Mouse (Mus musculus) MEL (cell line): ENCODE data around the gene Tlx3.

Experiments used
- CTCF ChIP-seq, 3 experiments: IDR thresholded peaks in 2 of 3; conservative IDR thresholded peaks in 1 of 3; 2 replicates each; pipeline ENCODE4 v1.5.1; 2011 to 2012; ENCODE audit warnings: low read length in 3 of 3, low read depth in 2 of 3, mild to moderate bottlenecking in 2 of 3, improper control_type of control experiment in 1 of 3, inconsistent platforms in 1 of 3, mixed read lengths in 1 of 3, moderate library complexity in 1 of 3; ENCODE audit not compliant: control insufficient read depth in 1 of 3, insufficient read depth in 1 of 3, poor library complexity in 1 of 3, severe bottlenecking in 1 of 3
- E2F4 ChIP-seq: IDR thresholded peaks from 2 replicates; pipeline ENCODE4 v1.6.1; 2011; ENCODE audit warnings: low read depth, low read length, improper control_type of control experiment, borderline replicate concordance
- ELF1 ChIP-seq: IDR thresholded peaks from 2 replicates; pipeline ENCODE4 v1.6.1; 2014; ENCODE audit warnings: low read depth, mild to moderate bottlenecking, inconsistent platforms, low read length, improper control_type of control experiment, moderate library complexity
- NRF1 ChIP-seq: IDR thresholded peaks from 2 replicates; pipeline ENCODE4 v1.6.1; 2014; ENCODE audit warnings: low read depth, mild to moderate bottlenecking, inconsistent platforms, low read length, improper control_type of control experiment, moderate library complexity; ENCODE audit not compliant: poor library complexity, insufficient read depth, severe bottlenecking
- POLR2A ChIP-seq, 2 experiments: IDR thresholded peaks; 2 replicates each; pipeline ENCODE4 v1.6.1; 2011 to 2012; ENCODE audit warnings: low read length in 2 of 2, mild to moderate bottlenecking in 2 of 2, control low read depth in 1 of 2, improper control_type of control experiment in 1 of 2, low read depth in 1 of 2, moderate library complexity in 1 of 2; ENCODE audit not compliant: control insufficient read depth in 1 of 2, insufficient read depth in 1 of 2, poor library complexity in 1 of 2
- POLR2AphosphoS2 ChIP-seq: IDR thresholded peaks from 2 replicates; pipeline ENCODE4 v1.6.1; 2011; ENCODE audit warnings: low read length, improper control_type of control experiment
- TAL1 ChIP-seq: IDR thresholded peaks from 2 replicates; pipeline ENCODE4 v1.6.1; 2012; ENCODE audit warnings: mild to moderate bottlenecking, inconsistent platforms, low read length, moderate library complexity, mixed read lengths
- ZNF384 ChIP-seq: IDR thresholded peaks from 2 replicates; pipeline ENCODE4 v1.6.1; 2012; ENCODE audit warnings: low read depth, mild to moderate bottlenecking, inconsistent platforms, low read length, improper control_type of control experiment

- TF ChIP-seq ELF1, result no peak
- no peak for TF ChIP-seq CTCF (IDR thresholded peaks at IDR 0.05 in 2 of 3, conservative IDR thresholded peaks at IDR 0.05 in 1 of 3; ENCODE audit: control insufficient read depth in 1 of 3, insufficient read depth in 1 of 3, low read depth in 2 of 3, low read length in 3 of 3, poor library complexity in 1 of 3, severe bottlenecking in 1 of 3)
- no peak for TF ChIP-seq ZNF384
- TF ChIP-seq POLR2AphosphoS2, result no peak
- no peak for TF ChIP-seq POLR2A (IDR thresholded peaks at IDR 0.05; ENCODE audit: control insufficient read depth in 1 of 2, insufficient read depth in 1 of 2, low read depth in 1 of 2, low read length in 2 of 2, poor library complexity in 1 of 2)
- TF ChIP-seq TAL1, result no peak
- TF ChIP-seq NRF1, result no peak
- TF ChIP-seq E2F4, result no peak
Measured at GRCm38 (mm10) chr11:33202972-33203371, 417 bp downstream of the Tlx3 start.
